Mouse (Mus musculus) G1E (cell line): ENCODE results near the gene Edc3.

ENCODE experiments used
- CTCF ChIP-seq: IDR thresholded peaks from 2 replicates; pipeline ENCODE4 v1.5.1; 2012; ENCODE audit warnings: low read depth, low read length, inconsistent platforms, mixed read lengths
- GATA1 ChIP-seq: IDR thresholded peaks from 2 replicates; pipeline ENCODE4 v1.6.1; 2012; ENCODE audit warnings: borderline replicate concordance, low read length, inconsistent platforms, mixed read lengths

GRCm38 (mm10) chr9:57708068-57708719 lies at the start of gene Edc3:
- no peak for TF ChIP-seq CTCF
- TF ChIP-seq GATA1, result no peak
